Mouse (Mus musculus): ENCODE data around the gene Tppp2. TPM values are rescaled to one million over a fixed set of nuclear protein-coding genes. Genes with fewer than 3 reads are reported as not detected.
A peak's percentile ranks its signal among the peaks of the same experiment; 100 is the strongest.

The Tppp2 gene
- total RNA-seq (2022): not detected

DNA sequence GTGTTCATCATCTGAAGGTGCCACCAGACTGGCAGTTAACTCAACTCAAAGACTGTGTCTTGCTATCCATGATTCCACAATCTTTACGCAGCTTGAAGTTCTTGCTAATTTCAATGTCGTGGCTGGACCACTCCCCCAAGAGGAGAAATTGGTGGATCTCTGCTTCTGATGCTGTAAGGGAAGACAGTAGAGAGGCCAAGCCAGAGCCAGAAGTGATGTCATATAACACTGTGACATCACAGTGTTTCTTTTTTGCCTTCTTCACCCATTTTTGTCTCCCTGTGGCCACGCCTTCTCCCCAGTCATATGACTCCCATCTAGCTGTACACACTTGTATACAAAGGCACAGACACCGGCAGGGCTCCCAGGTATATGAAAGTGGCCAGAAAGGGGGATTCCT, at the start of gene Tppp2:
Gene Tppp2 (plus strand): TSS at position 301 of the 400 bp plus-strand sequence.
- DNase-seq (ENCODE audit: low spot score): no peak

DNA sequence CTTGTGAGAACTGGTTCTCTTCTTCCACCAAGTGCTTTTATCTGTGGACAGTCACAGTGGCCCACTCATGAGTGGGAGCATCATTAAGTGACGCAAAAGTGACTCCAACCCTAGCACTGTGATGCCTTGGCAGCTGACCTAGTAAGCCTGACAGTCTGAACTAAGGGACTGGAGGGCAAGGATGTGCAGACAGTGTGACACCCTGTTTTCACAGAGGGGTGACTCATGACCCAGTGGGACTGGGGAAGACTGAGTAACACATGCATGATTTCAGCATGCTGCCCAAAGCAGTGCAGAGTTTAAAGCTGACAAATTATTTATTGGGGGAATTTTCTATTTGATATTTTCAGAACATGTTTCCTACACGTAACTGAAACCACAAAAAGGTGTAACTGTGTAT, 47.5 kb upstream of the Tppp2 start:
- no peak for DNase-seq (ENCODE audit: low spot score)

DNA sequence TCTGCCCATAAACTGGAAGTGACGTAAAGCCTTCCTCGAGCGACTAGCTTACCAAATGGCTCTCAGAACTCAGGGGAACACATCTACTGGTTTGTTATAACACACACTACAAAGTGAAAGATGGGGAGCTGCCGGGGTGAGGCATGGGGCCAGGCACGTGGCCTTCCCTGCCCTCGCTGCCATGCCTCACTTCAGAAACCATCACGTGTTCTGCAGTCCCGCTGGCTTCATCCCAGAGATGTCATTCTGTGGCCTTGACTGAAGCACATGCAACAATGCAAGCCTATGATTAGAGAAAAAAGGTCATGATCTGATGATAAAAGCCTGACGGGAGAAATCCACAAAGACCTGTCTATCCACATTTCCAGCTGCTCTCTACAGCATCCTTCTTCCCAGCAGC, 46.5 kb upstream of the Tppp2 start:
- DNase-seq (ENCODE audit: low spot score): no peak

DNA sequence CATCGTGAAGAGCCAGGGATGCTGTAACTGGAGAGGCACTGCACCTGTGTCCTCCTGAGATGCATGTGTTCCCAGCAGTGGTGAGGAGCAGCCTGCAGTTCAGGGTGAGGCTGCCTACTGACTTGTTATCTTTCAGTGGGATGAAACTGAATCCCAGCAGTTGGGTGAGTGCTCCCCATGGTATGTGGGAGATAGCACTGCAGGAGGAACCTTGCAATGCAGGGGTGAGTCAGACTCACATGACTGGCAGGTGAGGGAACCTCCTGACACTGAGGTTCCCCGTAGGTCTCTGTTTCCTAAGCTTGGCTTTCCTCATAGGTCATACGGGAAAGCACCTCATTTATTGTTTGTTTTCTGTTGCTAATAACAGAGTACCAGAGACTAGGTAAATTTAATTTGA, 40.7 kb upstream of the Tppp2 start:
- no peak for DNase-seq (ENCODE audit: low spot score)

DNA sequence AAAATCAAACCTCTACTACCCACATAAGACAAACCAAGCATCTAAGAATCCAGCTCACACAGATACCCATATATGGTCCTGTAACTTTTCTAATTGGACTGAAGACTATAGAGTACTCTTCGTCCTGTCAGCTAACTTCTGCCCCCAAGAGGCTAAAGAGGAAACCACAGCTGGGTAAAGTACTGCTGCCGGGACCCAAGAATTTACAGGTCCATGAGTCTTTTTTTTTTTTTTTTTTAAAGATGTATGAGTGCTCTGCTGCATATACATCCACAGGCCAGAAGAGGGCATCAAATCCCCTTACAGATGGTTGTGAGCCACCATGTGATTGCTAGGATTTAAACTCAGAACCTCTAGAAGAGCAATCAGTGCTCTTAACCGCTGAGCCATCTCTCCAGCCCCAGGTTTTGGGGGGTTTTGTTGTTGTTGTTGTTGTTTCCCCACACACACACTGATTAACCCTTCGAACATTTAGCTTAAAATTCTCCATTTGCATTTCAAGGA, 34.6 kb upstream of the Tppp2 start:
- peak; percentile 63 for DNase-seq (ENCODE audit: low spot score)

DNA sequence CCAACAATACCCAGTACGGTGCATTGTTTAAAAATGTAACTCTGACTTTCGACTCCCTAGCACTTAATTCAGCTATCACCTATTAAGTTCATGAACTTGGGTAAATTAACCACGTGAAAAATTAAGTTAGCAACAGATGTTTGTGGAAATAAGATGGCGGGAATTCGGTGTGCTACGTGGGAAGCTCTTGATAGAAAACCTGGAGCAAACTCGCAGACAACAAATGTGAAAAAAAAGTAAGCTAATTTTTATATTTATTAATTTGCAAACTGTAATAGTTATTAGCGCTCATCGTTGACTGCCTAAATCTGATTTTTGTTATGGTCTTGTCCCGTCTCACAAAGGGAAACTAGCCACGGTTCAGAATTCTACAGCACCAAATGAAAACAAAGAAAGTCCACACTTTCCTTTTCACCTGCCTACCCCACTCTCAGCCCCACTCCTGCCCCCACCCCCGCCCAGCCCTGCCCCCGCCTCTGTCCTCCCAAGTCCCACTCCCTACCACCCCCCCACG, 34.1 kb upstream of the Tppp2 start:
- DNase-seq (ENCODE audit: low spot score): no peak

DNA sequence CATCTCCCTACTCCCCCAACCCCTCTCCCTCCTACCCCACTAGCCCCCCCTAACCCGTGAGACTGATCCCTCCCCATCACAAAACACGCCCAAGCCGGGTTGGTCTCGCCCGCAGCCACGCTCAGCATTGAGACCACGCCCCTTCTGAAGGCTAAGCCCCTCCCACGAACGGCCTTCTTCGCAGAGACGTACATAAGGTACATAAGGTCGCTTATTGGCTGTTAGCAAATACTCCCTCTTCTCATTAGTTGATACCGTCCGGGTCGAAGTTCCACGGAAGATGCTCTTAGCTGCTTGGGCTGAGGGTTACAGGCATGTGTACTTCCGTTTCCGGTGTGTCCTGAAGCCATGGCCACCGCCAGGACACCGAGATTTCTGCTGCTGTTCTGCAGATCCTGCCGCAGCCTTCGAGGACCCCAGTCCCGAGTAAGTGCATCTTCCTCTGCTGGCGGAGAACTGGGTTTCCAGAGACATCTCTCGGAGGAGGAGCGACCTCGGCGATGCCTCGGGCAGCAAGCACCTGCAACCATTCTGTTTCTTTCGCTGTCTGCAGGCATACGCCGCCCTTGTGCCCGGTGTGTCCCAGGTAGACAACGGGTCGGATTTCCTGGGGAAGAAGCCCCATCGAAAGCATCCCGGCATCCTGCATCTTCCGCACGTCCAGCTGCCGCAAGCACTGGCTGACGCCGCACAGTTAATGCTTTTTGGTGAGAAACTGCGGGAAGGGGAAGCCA, 33.5 kb upstream of the Tppp2 start, which contains the start of gene Mettl17:
Gene Mettl17 (plus strand): TSS at position 245 of the 734 bp plus-strand sequence.
- peak; percentile 92 for DNase-seq (ENCODE audit: low spot score)

DNA sequence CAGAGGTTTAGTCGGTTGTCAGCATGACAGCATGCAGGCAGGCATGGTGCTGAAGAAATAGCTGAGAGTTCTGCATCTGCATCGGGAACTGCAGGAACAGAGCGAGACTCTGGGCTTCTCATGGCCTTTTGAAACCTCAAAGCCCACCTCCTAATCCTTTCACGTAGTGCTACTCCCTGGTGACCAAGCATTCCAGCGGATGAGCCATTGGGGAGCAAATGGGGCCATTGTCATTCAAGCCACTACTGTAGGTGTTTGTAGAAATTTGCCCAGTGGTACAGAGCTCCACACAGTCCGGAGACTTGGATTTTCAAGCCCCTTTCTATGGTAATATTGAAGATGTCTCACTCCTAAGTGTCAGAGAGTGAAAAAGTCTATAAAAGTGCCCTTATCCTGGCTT, 32.2 kb upstream of the Tppp2 start:
- no peak for DNase-seq (ENCODE audit: low spot score)

DNA sequence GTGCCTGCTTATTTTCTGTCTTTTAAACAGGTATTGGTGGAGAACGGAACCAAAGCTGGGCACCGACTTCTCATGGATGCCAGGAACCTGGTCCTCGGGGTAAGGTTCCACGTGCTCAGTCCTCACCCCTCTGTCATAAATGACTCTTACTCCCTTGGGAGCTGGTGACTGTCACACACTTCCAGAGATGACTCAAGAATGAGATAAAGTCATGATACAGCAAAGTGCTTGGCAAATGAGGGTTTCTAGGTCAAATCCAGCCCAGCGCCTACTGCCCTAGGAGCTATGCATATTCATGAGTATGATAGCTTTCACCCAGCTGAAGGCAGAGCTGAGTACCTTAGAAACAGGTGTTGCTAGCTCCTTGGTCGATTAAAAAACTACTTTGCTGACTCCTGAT, 28.4 kb upstream of the Tppp2 start:
- DNase-seq (ENCODE audit: low spot score): no peak

DNA sequence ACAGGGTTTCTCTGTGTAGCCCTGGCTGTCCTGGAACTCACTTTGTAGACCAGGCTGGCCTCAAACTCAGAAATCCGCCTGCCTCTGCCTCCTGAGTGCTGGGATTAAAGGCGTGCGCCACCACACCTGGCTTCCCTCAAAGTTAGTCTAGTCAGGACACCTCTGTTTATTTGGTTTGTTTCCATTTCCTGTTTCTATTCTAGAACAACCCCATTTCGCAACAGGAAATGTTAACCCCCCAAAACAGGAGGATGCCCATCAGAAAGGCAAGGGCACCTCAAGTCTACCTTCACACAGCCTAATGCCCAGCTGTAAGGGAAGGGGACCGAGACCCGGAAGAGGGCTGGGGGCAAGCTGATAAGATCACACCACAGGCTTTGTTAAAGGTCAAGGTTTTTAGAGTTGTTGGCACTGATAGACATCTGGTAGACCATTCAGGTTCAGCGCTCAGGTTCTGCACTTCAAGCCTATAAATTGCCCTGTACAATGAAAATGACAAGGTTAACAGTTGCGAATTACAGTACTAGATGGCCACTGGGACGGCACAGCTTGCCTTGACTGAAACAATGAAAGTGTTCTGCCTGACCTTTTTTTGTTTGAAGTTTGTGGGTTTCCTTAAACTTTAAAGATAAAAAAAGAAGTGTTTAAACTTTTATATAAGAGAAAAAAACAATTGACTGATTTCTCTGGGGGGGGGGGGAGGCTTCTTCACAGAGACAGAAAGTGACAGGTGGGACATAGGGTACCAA, 25.9 kb upstream of the Tppp2 start, which contains the start of gene Slc39a2:
Gene Slc39a2 (plus strand): TSS at position 699 of the 749 bp plus-strand sequence.
- no peak for DNase-seq (ENCODE audit: low spot score)

DNA sequence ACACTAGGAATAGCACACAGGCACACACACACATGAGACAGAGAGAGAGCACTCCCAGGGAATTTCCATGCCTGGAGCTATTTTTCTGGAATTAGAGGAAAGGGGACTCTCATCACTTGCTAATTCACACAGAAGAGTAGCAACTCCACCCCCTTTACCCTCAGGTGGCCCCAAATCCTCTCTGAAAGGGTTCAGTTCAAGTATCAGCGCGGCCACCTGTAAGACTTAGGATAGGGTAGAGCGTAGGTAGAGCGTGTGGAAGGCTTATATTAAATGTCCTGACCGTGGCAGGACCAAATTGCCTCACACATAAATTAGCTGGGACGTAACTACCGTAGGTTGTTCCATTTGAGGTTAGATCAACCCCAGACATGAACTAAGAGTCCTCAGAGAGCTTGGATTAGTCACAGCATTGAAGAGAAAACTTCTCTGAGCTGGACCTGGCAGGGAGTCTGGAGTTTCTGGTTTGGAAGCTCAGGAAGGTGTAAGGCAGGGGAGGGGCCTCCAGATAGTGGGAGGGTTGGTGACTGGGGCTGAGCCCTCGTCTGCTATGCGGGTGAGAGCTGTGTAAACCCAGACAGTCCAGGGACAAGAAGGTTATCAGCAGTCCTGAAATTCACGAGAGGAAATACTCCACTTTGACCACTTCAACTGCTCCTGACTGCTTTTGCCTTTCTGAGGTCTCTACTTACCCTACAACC, 25.0 kb upstream of the Tppp2 start:
- no peak for DNase-seq (ENCODE audit: low spot score)

DNA sequence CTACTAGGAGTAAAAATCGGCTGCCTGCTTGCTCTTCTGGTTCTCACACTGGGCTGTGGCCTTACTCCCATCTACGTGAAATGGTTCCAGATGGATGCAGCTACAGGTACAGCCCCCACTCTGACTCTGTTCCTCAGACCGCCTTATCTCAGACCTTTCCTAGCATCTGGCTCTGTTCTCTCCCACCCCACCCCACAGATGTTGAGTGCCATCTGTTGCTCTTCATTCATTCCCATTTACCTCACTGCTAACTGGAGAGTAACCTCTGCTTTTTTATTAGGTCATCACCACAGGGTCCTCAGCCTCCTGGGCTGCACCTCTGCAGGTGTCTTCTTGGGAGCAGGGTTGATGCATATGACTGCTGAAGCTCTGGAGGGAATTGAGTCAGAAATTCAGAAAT, 24.4 kb upstream of the Tppp2 start:
- no peak for DNase-seq (ENCODE audit: low spot score)

DNA sequence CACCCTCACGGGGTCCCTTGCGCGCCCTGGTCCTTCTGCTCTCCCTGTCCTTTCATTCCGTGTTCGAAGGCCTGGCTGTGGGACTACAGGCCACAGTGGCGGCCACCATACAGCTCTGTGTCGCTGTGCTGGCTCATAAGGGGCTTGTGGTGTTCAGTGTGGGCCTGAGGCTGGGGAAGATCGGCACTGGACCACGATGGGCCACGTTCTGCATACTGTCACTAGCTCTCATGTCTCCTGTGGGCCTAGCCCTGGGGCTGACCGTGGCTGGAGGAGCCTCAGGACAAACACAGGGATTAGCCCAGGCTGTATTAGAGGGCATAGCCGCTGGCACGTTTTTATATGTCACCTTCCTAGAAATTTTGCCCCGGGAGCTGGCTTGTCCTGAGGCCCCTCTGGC, 23.2 kb upstream of the Tppp2 start:
- DNase-seq (ENCODE audit: low spot score): no peak

DNA sequence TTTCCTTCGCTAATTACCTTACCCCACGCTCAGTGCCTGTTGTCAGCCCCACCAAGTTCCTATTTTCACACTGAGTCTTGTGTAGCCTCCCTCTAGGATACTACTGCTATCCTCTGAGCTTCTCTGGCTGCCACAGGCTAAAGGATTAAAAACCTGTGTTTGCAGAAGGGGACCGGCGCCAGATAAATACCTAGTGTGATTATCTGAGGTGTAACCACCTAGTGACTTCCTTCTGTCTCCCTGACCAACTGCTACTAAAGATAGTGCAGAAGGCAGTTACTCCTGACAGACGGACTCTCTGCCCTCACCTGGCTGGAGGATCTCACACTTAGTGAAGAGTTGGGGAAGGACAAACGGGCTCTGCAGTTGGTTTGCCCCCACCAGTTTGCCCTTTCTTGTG, 22.2 kb upstream of the Tppp2 start:
- no peak for DNase-seq (ENCODE audit: low spot score)

DNA sequence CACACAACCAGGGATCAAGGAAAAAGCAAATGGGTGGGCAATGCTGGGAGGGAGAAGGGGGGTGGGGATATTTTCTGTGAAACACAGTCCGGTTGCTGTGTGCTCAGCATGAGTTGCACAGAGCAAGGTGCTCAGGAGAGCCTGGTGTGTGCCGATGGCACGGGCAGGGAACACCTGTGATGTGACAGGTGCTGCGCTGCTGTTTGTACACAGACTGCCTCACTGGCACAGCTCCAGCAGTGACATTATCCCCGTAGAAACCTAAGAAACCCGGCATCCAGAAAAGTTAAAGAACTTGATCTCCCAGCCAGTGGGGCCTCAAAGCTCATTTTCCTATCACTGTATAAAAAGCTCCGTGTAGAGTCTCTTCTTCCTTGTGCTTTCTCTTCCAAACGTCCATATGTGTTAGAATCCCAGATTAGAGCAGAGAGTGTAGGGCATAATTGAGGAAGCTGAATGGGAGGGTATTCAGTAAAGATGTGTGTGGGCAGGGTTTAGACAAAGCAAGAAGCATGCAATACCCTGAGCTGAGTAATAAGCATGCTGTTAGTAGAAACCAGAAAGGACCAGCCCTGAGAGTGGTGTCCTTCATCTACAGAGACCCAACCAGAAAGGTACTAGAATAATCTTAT, 21.6 kb upstream of the Tppp2 start:
- DNase-seq (ENCODE audit: low spot score): no peak

DNA sequence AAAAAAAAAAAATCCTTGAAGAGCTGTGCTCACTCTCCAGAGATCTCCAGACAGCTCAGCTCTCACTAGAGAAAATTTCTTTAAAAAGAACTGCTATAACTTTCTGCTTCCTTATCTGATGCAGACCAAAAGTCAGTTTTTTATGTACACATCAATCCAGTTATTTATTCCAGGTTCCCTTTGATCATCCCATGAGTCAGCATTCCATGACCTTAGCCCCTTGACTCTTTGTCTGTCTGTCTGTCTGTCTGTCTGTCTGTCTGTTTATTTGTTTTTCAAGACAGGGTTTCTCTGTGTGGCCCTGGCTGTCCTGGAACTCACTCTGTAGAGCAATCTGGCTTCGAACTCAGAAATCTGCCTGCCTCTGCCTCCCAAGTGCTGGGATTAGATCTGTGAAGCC, 18.9 kb upstream of the Tppp2 start:
- DNase-seq (ENCODE audit: low spot score): no peak

DNA sequence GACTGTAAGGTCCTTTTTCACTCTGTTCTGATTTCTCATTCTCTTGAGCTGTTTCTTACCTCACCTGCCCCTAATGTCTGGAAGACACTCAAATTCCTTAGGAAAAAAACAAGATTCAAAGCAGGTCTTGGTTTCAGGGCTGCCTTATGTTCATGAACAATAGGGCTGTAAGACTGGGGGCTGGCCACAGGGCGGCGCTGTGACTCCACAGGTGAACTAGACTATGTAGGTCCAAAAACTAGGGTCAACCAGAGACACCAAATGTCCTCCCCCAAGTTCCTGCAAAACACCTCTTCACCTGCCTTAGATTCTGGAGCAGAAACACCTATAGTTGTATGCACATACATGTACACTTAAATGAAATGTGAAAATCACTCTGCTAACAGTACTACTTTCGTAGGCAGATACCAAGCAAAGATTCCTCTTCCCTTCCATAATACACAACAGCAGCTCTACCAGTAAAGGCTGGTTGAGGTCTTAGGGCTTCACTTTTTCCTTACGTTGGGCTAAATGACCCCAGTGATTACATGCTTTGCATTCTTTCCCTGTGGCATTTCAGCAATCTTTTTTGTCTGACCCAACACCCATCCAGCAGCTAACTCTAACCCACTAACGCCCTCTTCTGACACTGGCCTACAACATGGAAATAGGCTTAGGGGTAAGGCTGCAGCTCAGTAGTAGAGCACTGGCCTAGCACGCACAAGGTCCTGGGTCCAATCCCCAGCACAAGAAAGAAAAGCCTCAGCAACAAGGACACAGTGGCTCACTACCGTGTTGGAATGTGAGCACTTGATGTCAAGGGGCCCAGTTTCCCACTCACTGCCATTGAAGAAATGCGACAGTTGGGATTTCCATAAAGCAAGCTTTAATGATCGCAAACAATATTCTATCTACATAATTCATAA, 15.2 kb upstream of the Tppp2 start:
- peak; percentile 74 for DNase-seq (ENCODE audit: low spot score)

DNA sequence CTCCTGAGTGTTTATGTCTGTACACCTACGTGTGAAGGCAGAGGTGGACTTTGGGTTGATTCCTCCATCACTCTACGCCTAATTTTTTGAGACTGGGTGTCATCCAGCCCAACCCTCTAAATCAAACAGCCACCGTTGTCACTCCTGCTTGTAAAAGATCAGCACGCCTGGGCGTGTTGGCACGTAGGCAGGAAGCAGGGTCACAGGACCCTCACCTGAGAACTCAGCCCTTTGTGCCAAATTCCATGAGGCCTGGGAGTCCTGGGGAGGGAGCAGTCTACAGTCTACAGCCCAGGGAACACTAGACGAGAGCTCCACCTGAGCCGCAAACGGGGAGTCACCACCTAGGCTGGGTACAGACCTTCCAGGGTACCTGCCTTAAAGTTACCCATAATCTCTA, 14.4 kb upstream of the Tppp2 start:
- DNase-seq (ENCODE audit: low spot score): no peak

DNA sequence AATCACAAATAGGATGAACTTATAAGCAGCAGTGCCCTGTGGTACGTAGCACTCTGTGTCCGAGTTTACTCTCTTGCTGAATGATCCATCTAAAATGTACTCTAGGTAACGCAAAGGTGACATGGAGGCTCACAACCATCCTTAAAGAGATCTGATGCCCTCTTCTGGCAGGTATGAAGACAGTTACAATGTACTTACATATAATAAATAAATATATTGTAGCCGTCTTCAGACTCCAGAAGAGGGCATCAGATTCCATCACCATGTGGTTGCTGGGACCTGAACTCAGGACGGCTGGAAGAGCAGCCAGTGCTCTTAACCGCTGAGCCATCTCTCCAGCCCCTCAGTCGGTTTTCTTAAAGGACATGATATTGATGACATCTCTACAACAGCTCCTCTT, 13.5 kb upstream of the Tppp2 start:
- DNase-seq (ENCODE audit: low spot score): no peak

DNA sequence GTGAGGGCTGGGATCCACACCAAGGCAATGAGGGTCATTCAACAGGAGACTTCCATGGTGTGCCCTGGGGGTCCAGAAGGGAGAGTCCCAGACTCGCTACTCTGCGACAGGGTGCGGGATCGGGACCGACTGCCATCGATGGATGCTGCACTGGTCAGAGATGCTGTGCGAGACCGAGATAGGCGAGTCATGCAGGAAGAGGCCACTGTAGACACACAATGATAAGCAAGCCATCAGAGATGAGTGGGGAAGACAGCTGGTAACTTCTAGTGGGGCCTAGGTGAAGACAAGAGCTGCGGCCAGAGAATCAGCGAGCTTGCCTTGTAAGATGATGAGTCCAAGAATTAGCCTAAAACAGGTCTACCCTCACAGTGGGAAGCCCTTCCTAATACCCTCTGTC, 12.1 kb upstream of the Tppp2 start:
- no peak for DNase-seq (ENCODE audit: low spot score)

DNA sequence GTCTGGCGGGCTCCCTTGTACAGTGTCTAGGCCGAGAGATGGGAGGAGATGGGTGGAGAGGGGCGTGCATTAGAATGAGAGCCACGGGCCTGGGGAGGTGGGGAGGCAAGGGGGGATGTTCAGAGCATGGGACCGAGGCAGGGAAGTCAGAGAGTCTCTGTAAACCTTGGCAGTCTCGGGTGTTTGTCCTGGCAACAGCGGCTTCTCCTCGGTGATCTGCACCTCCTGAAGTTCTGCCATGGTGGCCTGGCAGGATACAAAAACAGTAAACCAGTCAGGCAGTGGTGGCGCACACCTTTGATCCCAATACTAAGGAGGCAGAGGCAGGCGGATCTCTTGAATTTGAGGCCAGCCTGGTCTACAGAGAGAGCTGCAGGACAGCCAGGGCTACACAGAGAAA, 6.9 kb upstream of the Tppp2 start:
- no peak for DNase-seq (ENCODE audit: low spot score)

Data from heart, adult 8-10 months (tissue).